Mouse (Mus musculus) bone marrow, adult 2 months (tissue): ENCODE data around the gene Bsn.

Experiments used
- CTCF ChIP-seq: fragments of 200-500 bp; IDR thresholded peaks from 2 replicates; pipeline ENCODE4 v1.5.1; 2011; ENCODE audit warnings: low read length, control low read depth; ENCODE audit not compliant: control insufficient read depth, insufficient read depth
- POLR2A ChIP-seq: fragments of 200-500 bp; IDR thresholded peaks from 2 replicates; pipeline ENCODE4 v1.6.1; 2011; ENCODE audit warnings: low read depth, mild to moderate bottlenecking, control low read depth, low read length, borderline replicate concordance; ENCODE audit not compliant: control insufficient read depth

DNA sequence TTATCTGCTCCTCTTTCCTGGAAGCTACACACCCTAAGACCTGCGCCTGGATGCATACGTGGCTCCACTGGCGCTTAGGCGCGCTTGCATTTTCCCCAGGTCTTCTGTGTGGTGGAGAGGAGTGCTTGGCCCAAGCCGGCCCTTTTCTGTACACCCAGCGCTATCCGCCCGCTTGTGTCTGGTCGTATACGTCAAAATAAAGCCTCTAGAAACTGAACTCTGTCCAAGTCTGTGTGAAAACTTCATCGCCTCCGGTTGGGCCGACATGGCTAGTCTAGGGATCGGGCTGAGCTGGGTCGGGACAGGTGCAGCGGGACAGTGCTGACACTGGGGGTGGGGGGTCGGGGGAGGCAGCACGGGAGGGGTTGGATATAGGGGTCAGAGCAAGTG lies 141.6 kb downstream of the Bsn start:
- no peak for TF ChIP-seq POLR2A
- no peak for TF ChIP-seq CTCF
